Mouse (Mus musculus) kidney, postnatal 25 days (tissue): ENCODE measurements at regions not wholly inside any gene's neighbourhood (a gene's known extent, or its start where the extent isn't known, plus 50 kb on each side); places are given as distances from the start of the nearest gene placed in this dataset.
A peak's percentile ranks its signal among the peaks of the same experiment; 100 is the strongest.
"Not testable (repeated sequence)": the region's sequence is repeated elsewhere in the genome, so short reads cannot be mapped to it uniquely, and the experiment has no call there.

Experiments
- DNase-seq, 2 experiments: peaks; one replicate each; pipeline ENCODE4 v3.0.0; 2021; ENCODE audit warnings: mixed read lengths in 2 of 2

DNA sequence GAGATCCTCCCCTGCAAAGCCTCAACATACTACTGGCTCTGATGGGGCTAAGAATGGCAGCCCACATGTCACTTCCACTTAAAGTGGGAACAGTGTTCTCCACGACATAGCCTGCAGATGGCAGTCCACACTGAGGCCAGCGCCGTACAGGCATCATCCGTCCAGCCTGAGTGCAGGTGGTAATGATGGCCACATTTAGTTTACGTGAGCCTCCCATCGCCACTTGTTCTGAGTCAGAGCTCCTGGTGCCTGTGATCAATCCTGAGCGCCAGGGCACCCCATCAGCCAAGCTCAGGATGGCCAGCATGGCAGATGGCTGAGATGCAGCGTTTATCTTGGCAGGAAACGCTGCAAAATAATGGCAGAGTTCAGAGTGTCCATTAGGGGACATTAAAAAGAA lies 159.6 kb downstream of the Adgrd1 start:
- peak in 1 of 2 experiments; percentile 9 for DNase-seq

DNA sequence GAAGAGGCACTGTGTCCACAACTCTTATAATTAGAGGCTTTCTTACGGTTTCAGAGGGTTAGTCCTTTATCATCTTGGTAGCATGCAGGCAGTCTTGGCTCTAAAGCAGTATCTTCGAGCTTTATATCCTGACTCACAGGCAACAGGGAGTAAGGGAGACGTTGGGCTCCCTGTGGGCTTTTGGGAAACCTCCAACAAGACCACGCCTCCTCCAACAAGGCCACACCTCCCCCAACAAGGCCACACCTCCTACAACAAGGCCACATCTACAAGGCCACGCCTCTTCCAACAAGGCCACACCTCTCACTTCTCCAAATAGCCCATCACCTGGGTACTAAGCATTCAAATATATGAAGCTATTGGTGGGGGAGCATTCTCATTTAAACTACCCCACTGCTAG lies 160.7 kb downstream of the Adgrd1 start:
- DNase-seq, result no peak

DNA sequence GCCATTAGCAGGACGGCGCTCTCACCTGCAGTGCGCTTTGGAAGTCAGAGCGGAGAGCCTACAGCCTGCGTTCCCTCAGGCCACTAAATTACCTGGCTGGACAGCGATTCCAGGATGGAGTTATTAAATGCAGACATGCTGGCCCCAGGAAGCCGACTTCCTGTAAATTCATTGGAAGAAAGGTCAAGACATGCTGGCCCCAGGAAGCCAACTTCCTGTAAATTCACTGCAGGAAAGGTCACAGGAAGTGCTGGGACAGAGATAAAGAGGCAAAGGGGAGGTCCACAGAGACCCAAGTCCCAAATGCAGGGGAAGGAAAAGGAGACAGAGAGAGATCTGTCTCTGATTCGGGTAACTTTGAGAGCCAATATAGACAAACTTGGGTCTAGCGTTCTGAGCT lies 164.1 kb downstream of the Adgrd1 start:
- peak; percentile 60 to 80 for DNase-seq

DNA sequence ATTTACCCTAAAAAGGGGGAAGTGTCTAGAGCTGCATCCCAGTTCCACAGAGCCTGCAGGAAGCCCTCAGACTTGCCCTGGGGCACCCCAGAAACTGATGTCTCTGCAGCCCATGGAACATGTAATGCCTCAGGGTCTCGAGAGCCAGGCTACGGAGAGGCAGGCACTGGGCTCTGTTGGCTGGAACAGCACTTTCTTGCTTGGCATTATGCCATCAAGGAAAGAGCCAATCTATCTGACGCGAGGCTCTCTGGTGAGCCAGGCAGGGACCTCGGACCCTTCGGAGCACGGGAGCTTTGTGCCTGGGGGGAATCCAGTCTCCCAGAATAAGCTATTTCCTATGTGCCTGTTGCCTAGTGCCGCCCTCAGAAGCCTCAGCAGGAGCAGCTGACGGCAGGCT lies 166.6 kb downstream of the Adgrd1 start:
- peak in 1 of 2 experiments; percentile 8 for DNase-seq

DNA sequence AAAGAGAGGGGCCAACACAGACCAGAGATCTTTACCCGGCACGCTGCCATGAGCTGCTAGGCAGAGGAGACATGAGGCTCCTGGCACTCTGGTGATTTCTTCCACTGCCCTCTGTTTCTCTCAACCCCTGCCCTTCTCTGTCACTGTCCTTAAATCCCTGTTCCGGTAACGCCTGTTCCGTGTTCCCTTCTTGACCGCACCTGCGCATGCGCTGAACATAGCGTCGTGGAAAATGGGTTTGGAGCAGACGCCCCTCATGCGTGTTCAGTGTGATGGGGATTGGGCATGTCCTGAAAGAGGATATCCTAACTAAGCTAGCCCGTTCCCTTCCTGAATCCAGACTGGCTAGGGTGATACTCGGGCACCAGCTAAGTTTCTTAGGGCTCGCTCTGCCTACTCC lies 167.8 kb downstream of the Adgrd1 start:
- no peak for DNase-seq

DNA sequence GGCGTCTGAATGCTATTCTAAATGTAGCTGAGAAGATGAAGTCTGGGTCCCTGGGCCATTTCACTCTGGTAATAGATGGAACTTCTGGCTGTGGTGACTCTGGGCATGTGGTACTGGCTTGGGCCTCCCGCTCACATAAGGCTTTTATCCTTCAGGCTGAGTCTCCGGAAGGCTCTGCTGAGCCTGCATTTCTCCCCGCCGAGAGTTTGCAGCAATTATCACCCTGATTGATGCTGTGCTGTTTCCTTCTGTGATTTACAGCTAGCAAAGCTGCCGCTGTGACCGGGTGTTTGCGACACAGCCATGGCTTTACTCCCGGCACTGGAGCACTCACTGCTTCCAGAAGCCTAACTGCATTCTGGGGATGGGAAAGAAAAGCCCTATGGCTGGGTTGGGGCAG lies 171.9 kb downstream of the Adgrd1 start:
- DNase-seq, result peak; percentile 37 to 51

DNA sequence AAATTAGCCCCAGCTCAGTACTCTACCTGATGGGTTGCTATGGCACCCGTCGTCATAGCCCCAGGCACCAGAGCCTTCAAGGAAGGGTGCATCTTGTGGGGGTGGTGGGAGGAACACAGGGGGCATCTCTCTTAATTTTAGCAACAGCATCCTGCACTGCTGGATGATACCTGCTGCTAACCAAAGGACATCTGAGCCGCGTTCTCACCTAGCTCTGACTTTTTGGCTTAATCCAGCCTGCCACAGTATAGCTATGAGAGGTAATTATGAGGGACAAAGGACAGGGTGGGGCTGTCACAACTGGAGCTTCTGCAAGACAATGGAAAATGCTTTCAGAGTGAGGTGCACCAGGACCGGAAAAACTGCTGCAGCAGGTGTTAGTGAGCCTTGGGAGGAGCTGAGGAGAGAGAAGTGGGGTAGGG lies 173.5 kb downstream of the Adgrd1 start:
- DNase-seq, result no peak

DNA sequence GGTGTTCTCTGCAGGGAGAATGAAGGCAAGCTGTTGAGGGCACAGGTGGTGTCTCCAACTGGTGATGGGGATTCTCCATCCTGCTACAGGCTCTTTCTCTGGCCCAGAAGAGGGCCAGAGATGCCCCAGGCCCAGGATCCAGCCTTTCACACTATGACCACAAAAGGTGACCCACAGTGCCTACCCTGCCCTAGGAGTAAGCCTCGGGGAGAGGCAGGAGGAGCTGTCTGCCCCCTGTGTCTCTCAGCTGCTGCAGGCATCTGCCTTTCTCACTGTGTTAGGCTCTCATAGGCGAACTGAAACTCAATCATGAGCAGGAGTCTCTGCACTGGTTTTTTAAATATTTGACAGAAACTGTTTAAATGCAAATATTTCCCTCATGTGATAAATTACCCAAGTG lies 184.9 kb downstream of the Adgrd1 start:
- DNase-seq, result no peak

DNA sequence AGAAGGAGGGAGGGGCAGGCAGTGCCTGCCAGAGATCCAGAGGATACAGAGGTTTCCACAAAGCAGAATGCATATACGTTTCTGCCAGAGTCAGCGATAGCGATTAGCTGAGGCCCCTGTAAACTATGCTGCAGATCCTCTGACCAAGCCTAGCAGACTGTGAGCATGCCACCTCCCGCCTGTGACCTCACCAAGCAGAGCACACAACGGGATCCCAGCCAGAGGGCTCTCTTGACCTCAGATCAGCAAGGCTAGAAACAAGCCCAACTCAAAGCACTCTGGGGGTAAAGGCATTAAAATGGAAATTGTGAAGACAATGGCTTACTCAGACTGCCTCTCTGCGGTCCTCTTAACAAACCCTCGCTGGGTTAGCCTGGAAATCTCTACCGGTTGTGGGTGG lies 185.6 kb downstream of the Adgrd1 start:
- DNase-seq, result no peak

DNA sequence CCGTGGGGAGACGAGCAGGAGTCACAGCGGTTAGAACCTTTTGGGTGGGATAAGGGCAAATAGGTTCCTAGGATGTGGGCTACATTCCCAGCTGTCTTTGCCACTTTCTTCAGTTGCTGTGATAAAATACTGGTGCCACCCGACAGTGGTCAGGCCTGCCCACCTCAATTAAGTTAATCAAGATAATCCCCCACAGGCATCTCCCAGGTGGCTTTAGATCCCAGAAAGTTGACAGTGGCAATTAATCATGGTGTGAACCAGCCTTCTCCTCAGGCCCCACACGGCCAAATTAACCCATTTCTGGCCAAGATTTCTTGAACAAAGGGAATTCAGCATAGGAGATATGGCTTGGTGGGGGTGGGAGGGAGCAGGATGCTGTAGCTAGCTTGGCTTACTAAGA lies 186.3 kb downstream of the Adgrd1 start:
- no peak for DNase-seq

DNA sequence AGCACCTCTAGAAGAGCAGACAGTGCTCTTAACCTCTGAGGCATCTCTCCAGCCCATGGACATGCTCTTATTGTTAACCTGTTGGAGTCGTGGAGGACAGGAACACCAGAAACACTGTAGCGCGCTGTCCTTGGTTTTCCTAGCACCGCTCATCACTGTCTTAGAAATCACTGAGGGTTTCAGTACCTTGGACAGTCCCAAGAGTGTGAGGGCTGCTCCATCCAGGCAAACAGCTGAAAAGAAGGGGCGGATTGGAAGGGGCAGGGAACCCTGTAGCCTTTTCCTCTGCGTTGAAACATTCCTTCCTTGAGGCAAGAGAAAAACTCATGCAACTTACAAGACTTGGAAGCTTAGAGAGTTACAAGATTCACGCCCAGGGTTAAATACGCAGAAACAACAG lies 190.9 kb downstream of the Adgrd1 start:
- DNase-seq, result peak in 1 of 2 experiments; percentile 19

DNA sequence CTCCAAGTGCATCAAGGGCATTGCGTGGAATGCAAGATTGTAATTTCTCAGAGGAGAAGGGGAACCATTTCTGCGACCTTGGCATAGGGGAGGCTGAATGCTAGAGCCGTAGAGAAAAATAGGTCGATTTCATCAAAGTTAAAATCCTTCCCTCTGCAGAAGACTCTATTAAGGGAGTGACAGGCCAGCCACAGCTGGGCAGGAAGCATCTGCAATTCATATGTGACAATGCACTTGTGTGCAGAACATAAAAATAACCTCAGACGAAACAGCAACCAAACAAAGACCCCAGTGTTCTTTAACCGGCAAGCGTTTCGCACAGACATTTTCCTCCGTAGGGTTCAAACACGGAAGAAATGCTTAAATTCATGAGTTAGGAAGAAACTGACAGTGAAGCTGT lies 196.3 kb downstream of the Adgrd1 start:
- not testable (repeated sequence) for DNase-seq

DNA sequence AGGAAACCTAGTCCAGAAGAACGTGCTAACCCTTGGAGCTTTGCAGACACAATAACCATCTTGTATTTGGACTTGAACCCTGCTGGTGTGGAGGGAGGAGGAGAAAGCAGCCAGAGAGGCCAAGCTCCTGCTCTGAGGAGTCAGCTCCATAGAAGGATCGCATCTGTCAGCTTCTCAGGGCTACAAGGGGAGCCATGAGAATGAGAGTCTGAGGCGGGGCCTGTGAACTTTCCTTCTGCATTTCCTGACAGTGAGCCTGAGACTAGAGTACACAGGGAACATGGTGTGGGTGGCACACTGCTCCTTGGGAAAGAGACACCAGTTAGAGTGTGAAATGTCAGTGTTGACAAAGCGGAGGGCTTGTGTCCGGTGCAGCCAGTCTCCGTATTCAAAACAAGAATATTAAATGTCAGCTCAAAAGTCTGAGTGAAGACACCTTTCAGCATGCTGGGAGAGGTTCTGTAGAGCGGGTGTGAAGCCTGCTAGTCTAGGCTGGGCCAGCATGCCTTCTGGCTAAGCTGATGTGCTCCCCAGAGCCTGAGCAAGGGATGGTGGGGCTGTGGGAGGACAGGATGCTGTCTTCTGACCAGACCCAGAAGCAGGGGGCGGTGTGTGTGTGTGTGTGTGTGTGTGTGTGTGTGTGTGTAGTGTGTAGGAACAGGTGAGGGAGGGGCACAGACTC lies 198.5 kb downstream of the Adgrd1 start:
- DNase-seq, result peak; percentile 25 to 48

DNA sequence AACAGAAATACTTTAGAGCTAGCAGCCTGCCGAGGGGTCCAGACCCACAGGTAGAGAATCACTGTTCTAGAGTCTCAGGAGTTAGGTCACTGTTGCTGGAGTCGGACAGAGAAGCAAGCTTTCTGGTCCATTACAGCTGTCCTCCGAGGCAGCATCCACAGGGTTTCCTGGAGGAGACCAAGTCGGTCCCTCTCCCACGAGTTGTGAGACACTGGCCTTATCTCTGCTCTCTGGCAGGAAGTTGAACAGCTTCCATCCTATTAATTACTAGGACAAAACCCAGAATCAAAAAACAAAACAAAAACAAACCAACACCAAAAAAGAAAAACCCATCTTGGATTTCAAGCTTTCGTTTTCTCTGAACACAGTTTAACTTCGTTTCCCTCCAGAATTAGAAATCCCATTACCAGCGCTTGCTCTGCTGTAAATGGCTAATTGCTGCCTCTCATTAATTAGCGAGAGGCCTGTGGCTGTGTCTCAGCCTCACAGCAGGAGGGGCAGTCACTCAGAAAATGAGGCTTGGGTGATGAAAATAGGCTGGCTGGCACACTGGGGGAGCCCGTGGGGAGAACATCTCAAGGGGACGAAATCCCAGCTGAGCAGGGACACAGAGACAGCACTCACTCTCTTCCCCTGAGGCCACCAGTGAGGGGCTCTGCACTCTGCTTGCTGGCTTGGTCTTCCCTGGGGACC lies 201.3 kb downstream of the Adgrd1 start:
- DNase-seq, result peak; percentile 35 to 64

DNA sequence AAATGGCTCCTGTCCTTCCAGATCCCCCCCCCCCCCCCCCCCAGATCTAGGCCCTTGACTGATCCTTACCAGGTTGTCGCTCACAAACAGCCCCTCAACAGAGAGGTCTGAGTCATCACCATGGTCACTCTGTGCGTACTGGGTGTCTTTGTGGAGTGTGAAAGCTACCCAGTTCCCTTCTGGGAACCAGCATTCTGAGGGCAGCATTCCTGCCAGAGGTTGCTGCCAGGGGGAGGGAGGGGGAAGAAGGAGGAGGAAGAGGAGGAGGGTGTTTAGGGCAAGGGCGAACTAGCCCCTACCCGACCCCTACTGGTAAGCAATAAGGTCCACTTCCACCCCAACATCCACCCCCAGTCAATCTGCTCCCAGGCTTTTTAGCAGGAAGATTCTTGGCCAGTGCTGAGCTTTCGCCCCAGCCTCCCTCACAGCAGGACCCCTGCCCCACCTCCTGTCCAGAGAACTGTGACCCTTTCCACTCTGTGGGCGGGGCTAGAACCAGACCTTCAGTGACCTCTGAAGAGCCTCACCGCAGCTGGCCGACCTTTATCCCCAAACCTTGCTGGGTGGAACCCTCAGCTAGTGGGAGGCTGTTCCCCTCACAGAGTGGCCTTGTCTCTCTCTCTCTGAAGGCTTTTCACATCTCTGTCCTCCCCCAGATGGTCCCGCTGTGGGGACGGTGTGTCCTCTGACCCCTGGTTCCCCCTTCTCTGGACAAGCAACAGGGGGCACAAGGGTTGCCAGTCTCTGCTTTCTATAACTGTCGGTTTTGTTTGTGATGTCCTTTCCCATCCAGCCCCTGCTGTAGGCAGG lies 202.2 kb upstream of the Sfswap start:
- no peak for DNase-seq

DNA sequence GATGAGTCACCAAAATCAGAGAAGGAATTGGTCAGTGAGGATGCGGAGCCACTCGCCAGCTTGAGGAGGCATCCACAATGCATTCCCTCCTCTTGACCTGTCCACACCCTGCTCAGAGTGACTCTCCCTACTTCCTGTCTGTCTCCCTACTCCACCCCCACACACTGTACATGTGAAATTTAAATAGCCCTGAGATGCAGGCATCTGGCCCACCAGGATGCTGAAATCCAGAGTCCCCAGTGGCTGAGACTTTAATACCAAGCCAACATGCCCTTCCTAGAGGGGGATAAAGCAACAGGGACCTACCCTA lies 201.6 kb upstream of the Sfswap start:
- peak in 1 of 2 experiments; percentile 2 for DNase-seq

DNA sequence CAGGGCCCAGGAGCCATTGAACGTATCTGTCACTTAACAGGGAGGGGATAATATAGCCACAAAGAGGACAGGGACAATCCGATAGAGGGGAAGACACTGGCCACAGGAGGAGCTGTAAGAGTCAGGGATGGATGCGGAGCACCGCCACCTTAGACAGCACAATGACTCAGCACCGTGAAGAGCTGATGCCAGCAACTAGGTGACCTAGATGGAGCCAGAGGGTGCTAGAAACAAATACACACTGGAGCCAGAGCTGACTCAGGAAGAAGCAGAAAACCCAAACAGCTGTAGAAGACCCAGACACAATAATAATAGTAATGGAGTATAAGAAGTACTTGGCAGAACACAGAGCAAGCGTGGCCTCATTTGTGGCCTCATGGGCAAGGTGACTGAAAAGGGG lies 200.6 kb upstream of the Sfswap start:
- DNase-seq, result no peak

DNA sequence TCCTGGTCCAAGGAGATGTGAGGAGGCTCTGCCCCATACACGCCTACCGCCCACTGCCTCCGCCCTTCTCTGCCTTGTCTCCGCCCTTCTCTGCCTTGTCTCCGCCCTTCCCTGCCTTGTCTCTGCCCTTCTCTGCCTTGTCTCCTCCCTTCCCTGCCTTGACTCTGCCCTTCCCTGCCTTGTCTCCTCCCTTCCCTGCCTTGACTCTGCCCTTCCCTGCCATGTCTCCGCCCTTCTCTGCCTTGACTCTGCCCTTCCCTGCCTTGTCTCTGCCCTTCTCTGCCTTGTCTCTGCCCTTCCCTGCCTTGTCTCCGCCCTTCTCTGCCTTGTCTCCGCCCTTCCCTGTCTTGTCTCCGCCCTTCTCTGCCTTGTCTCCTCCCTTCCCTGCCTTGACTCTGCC lies 185.4 kb upstream of the Sfswap start:
- DNase-seq, result no peak

DNA sequence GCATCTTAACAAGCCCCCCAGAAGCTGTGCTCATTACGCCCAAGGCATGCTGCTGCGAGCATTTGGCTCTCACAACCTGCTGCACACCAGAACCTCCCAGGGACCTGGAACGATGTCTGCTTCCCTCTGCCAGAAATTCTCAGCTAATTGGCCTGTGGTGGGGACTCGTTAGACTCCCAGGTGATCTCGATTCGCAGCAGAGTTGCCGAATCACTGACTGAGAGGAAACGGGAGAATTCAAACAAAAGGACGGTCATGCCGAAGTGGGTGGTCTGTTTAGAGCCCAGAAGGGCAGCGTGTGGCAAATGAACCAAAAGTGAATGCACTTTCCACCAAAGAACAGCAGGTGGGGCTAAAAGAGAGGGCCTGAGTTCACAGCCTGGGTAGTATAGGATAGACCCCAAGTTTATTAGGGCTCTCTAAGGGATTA lies 169.9 kb upstream of the Sfswap start:
- DNase-seq, result no peak

DNA sequence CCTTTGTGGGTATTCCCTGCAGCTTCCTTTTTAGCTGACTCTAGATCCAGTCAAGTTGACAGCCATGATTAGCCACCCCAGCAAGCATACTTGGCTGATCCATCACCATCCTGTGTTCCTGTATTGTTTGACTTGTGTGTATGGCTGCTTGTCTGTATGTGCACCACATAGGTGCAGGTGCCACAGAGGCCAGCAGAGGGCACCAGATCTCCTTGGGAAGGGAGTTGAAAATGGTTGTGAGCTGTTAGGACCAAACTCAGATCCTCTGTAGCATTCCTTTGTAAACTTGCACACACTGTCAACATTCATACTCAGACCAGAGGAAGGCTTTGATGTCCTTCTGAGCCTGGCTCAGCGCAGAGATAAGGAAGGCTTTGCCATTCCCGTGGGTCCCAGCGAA lies 169.0 kb upstream of the Sfswap start:
- no peak for DNase-seq

DNA sequence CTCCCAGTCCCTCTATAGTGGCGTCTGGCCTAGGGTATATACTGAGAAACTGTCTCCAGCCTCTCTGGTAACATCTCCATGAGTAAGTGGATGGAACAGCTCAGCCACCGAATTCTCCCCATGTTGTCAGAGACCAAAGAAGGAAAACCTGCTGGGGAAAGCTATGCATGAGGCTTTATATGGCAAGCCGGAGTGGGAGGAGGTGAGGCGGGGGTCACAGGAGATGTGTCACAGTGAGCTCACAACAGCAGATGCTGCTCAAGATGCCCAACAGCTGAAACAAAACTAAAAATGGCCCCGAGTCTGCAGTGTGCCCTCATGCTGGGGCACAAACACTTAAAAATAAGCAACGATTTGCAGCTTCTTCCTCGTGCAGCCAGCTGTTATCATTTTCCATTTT lies 162.5 kb upstream of the Sfswap start:
- no peak for DNase-seq

DNA sequence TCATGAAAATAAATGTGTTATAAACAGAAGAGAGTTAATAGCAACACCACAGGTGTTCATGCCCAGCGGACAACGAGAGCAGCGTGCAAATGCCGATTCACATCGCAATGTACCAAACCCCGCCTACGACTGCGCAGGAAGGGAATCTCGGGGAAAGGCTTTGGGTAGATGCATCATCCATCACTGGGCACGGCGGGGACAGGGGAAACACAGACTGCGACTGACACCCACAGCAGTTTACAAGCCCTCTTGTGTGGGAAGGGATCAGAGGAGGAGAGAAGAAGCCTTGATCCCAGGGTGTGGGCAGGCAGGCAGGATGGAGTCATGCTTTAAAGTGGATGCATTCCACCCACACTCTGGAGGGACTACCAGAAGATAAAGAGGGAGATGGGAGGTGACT lies 157.0 kb upstream of the Sfswap start:
- DNase-seq, result no peak

DNA sequence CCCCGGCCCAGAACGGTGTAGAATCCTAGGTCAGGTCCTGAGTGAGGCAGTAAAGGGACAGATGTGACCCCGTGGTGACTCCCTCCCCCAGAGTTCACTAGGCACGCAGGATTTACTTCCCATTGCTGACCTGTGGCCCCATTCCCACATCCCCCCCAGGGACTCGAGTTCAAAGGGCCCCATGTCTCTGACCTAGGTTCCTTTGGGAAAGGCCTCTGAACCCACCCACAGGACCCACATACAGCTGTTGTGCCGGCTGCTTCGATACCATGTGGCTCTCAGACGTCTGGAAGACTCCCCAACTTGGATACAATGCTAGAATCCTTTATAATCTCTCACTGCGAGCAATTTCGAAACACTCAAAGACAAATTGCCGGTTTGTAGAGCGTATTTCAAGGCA lies 151.0 kb upstream of the Sfswap start:
- DNase-seq, result peak; percentile 15 to 50

DNA sequence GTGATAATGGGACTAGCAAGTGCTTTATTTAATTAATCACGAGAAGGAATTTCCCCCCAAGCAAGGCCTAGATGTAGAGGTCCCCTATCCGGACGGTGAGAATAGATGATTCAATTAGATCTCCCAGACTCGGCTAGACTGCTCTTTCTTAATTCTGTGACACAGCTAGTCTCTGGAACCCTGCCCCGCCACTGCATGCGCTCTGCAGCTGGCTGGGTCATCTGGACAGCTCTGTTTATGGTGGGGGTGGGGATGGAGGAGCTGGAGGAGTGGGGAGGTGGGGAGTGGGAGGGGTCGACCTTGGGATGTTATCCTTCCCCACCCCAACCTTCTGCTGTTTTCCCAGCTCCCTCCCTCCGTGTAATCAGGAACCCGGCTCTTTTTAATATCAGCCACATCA lies 147.5 kb upstream of the Sfswap start:
- DNase-seq, result peak in 1 of 2 experiments; percentile 5
